Mouse (Mus musculus) midbrain, postnatal 0 days (tissue): Measurements from ENCODE around the gene Rps6kc1. TPM values are rescaled to one million over a fixed set of nuclear protein-coding genes. Genes with fewer than 3 reads are reported as not detected.

Experiments
- ATAC-seq: fragments of 200-750 bp; cut with Nextera tagmentation; 2 replicates; pipeline ENCODE4 v1.8.0; 2017; ENCODE audit warnings: moderate number of reproducible peaks, mild to moderate bottlenecking, moderate TSS enrichment, moderate library complexity; ENCODE audit not compliant: low FRiP score
- DNase-seq: peaks from one replicate; pipeline ENCODE4 v3.0.0-alpha.2; 2015; ENCODE audit warnings: low spot score
- H3K27ac ChIP-seq: fragments of 300-500 bp; sonication (generic); 2 replicates; pipeline ENCODE4 v1.5.1; 2014; ENCODE audit warnings: low read depth, mild to moderate bottlenecking, low read length, mixed read lengths
- H3K27me3 ChIP-seq: fragments of 300-500 bp; sonication (generic); 2 replicates; pipeline ENCODE4 v1.6.1; 2014; ENCODE audit warnings: low read length, control low read depth, mixed read lengths; ENCODE audit not compliant: insufficient read depth
- H3K36me3 ChIP-seq: fragments of 300-500 bp; sonication (generic); 2 replicates; pipeline ENCODE4 v1.6.1; 2014; ENCODE audit warnings: low read length, control low read depth, mixed read lengths; ENCODE audit not compliant: insufficient read depth
- H3K4me1 ChIP-seq: fragments of 300-500 bp; sonication (generic); 2 replicates; pipeline ENCODE4 v1.6.1; 2014; ENCODE audit warnings: mild to moderate bottlenecking, control low read depth, antibody characterized with exemption, low read length, mixed read lengths; ENCODE audit not compliant: insufficient read depth
- H3K4me2 ChIP-seq: fragments of 300-500 bp; sonication (generic); 2 replicates; pipeline ENCODE4 v1.6.1; 2014; ENCODE audit warnings: low read depth, mild to moderate bottlenecking, low read length, mixed read lengths; ENCODE audit not compliant: poor library complexity, severe bottlenecking
- H3K4me3 ChIP-seq: fragments of 300-500 bp; sonication (generic); 2 replicates; pipeline ENCODE4 v1.5.1; 2014; ENCODE audit warnings: low read depth, mild to moderate bottlenecking, low read length, moderate library complexity
- H3K9ac ChIP-seq: fragments of 300-500 bp; sonication (generic); replicated peaks from 2 replicates; pipeline ENCODE4 v1.6.1; 2014; ENCODE audit warnings: mild to moderate bottlenecking, low read length, moderate library complexity, mixed read lengths; ENCODE audit not compliant: poor library complexity, severe bottlenecking
- H3K9me3 ChIP-seq: fragments of 300-500 bp; sonication (generic); 2 replicates; pipeline ENCODE4 v1.6.1; 2016; ENCODE audit warnings: low read length, control low read depth
- CTCF ChIP-seq: IDR thresholded peaks from 2 replicates; pipeline ENCODE4 v1.5.1; 2016; ENCODE audit warnings: antibody characterized with exemption, mild to moderate bottlenecking
- WGBS: fragments of 180-500 bp; shearing (Covaris S2); extraction: QIAGEN DNeasy Blood & Tissue Kit; methylation state at CpG from one replicate; pipeline ENCODE4 v1.1.7; 2014; 5-methylcytosine and 5-hydroxymethylcytosine counted together
- polyA plus RNA-seq: library from polyadenylated mRNA; unstranded; fragments of >200 nt; fragmentation: Nextera tagmentation; extraction: Ambion mirVana; gene quantifications from 2 replicates; pipeline ENCODE4 v1.2.1, GENCODE M21; 2015
- total RNA-seq: library from RNA; depleted of rRNA; stranded (reverse); fragments of >200 nt; gene quantifications from 2 replicates; pipeline ENCODE4 v1.2.3, GENCODE M21; 2014

Gene Rps6kc1
- total and polyA plus RNA-seq, 2 experiments from 2014 or later = 26.9 to 44.7 TPM

DNA sequence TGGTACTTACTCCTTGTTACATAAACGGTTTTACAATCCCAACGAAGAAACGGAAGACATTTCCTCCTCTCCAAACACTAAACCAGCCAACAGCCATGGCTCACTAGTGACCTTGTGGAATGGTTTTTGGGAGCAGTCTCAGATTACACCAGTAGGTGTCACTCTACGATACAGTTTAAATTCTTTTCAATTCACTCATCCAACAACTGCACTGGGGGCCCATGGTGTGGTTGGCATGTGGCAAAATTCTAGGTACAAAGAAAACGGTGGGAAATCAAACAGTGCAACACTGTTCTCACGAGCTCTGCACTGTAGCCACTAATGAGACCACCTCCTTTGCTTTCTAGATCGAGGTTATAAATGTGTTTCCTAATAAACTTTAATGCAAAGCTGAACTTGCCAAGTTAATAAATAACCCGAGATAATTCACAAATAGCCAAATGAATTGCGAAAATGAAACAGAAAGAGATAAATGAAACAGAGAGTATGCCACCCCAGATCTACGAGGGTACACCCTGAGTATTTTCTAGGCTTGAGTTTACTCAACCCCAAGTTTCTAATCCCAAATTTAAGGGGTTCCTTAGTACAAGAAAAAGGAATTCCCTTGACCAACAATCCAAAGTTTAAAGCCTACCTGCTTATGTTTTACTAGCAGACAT is 79.6 kb downstream of the Rps6kc1 start:
- ATAC-seq = no peak
- peaks cover 9% of the 10 kb centered on the region for H3K36me3 ChIP-seq
- no peak overlapping the region for H3K4me2 ChIP-seq
- H3K4me3 ChIP-seq = no peak overlapping the region
- 57% methylated on average over 10 of the region's 10 CpGs for WGBS
- no peaks in the 10 kb centered on the region for H3K4me1 ChIP-seq
- H3K9me3 ChIP-seq = no peaks in the 10 kb centered on the region
- peak; percentile 85 for DNase-seq
- H3K9ac ChIP-seq = no peak overlapping the region
- no peaks in the 10 kb centered on the region for H3K27me3 ChIP-seq
- TF ChIP-seq CTCF = peak; percentile 83
- H3K27ac ChIP-seq = no peak overlapping the region

DNA sequence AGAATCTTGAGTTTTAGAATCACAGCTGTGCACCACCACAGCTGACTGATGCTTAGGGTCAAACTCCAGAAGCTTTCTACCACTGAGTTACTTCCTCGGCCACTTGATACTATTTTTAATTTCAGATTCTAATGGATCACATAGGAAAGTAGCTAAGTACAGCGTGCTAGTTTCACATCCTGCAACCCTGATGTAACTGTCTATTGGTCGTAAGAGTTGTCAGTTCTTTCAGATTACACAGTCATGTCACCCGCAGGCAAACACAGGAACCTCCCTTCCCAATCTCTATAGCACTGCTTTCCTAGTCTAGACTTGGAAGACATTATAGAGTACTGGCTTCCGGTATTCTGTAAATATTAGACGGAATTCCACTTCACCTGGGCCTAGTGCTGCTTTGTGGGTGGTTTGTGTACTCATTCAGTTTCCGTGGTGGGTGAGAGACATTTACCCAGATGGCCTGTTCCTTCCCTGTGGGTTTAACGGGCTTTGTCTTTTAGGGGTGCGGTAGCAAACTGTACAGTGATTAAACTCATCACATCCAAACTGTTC is 85.0 kb downstream of the Rps6kc1 start:
- Histone ChIP-seq H3K4me1 (no peaks in the 10 kb centered on the region), H3K9ac (no peak overlapping the region), H3K4me3 (no peak overlapping the region), H3K27ac (no peak overlapping the region), H3K9me3 (no peaks in the 10 kb centered on the region), H3K27me3 (no peaks in the 10 kb centered on the region), H3K36me3 (no peaks in the 10 kb centered on the region; the same call in 1 of the 2 replicates), H3K4me2 (no peak overlapping the region)
- DNase-seq = no peak
- ATAC-seq = no peak
- WGBS = 92% methylated on average over 9 of the region's 9 CpGs
- TF ChIP-seq CTCF = no peak

DNA sequence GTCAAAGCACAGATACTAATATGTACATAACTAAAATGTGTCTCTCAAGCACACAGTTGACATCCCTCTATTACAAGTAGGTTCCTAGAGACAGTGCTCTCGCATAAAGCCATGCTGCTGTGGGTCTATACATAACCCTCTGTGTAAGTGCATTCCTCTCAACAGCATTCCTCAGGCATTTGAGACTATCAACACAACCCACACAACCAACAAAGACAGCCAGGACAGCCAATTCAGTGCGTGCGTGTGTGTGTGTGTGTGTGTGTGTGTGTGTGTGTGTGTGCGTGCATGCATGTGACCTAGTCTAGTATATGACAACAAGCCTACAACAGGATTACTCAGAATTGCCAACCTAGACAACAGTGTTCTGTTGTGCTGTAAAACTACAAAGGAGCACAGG is 87.8 kb downstream of the Rps6kc1 start:
- 87% methylated on average over 4 of the region's 4 CpGs for WGBS
- DNase-seq = no peak
- Histone ChIP-seq H3K27me3 (no peaks in the 10 kb centered on the region), H3K9me3 (no peaks in the 10 kb centered on the region), H3K4me3 (no peak overlapping the region), H3K36me3 (peaks cover 2% of the 10 kb centered on the region; the same call in 1 of the 2 replicates), H3K27ac (no peak overlapping the region), H3K4me2 (no peak overlapping the region), H3K4me1 (no peaks in the 10 kb centered on the region), H3K9ac (no peak overlapping the region)
- ATAC-seq = no peak
- TF ChIP-seq CTCF = no peak

DNA sequence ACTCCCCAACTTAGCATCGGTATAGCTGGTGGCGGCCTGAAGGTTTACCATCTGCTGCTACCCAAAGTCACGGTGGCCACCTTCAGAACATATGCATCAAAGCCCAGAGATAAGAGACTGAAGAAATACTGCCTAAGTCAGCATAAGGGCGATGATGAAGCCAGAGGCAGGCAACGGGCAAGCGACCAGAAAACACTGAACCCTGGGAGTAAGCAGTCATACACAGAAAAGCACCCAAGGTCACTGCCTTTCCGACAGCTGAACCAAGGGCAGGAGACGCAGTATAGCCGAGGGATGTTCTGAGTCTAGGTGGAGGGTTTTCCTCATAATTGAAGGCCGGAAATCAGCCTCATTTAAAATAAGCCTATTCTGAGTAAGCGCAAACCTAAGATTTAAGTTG is 95.4 kb downstream of the Rps6kc1 start:
- H3K27ac ChIP-seq = no peak overlapping the region
- no peaks in the 10 kb centered on the region for H3K27me3 ChIP-seq
- 80% methylated on average over 11 of the region's 11 CpGs for WGBS
- no peaks in the 10 kb centered on the region for H3K9me3 ChIP-seq
- H3K36me3 ChIP-seq = 0 out of 2 replicates have a peak, but pooled peaks cover 2% of the 10 kb centered on the region
- H3K4me1 ChIP-seq = no peaks in the 10 kb centered on the region
- H3K4me2 ChIP-seq = no peak overlapping the region
- no peak overlapping the region for H3K9ac ChIP-seq
- TF ChIP-seq CTCF = no peak
- DNase-seq (no peak), ATAC-seq (no peak)
- no peak overlapping the region for H3K4me3 ChIP-seq

DNA sequence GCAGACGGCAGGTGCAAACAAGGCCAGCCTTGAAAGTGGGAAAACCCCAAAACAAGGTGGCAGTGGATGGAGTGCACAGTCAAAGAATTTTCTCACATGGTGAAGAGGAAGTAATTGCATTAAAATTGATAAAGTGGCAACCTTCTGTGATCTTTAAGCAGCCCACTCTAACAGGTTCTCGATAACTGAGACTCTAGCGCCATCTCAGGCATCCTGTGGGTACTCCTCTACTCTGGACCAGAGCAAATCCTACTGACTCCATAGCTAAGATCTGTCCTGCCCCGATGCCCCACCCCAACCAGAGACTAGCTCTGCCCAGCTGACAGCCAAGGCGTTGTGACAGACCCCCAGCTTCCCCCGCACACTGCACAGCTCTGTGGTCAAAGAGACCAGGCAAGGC is 101.2 kb downstream of the Rps6kc1 start:
- Histone ChIP-seq H3K4me2 (no peak overlapping the region), H3K4me3 (no peak overlapping the region), H3K9ac (no peak overlapping the region), H3K9me3 (no peaks in the 10 kb centered on the region), H3K36me3 (peaks cover 10% of the 10 kb centered on the region), H3K27me3 (no peaks in the 10 kb centered on the region), H3K4me1 (no peaks in the 10 kb centered on the region), H3K27ac (no peak overlapping the region)
- TF ChIP-seq CTCF = peak; percentile 55
- peak; percentile 55 for DNase-seq
- 0 out of 2 replicates have a peak, but pooled peaks have one; percentile 34 for ATAC-seq
- 81% methylated on average over 6 of the region's 6 CpGs for WGBS

DNA sequence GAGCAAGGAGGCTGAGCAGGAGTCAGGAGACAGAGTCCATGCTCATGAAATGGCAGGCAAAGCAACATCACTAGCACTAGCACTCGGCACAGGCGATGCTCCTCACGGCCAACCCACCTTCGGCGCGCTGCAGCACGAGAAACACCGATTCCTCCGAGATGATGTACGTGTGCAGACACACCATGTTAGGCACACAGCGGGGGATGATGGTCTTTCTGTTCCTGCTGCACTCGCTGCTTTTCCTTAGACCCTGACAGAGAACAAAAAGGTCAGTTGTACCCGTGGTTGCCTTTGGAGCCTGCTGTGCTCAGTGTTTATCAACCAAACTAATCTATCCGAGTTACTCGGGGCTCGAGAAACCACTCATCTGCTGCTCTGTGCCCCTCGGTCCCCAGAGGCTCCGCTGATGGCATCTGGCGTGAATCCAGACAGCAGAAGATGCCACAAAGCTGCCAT is 102.8 kb downstream of the Rps6kc1 start:
- Histone ChIP-seq H3K4me1 (no peaks in the 10 kb centered on the region), H3K4me3 (no peak overlapping the region), H3K4me2 (no peak overlapping the region), H3K9me3 (no peaks in the 10 kb centered on the region), H3K27me3 (no peaks in the 10 kb centered on the region), H3K27ac (no peak overlapping the region), H3K36me3 (peaks cover 10% of the 10 kb centered on the region), H3K9ac (no peak overlapping the region)
- TF ChIP-seq CTCF = no peak
- 17% methylated on average over 19 of the region's 19 CpGs for WGBS
- DNase-seq (peak; percentile 65), ATAC-seq (no peak)
